Mouse (Mus musculus) ES-Bruce4 (cell line): ENCODE results near the gene Pcnx.

Source experiments
- CTCF ChIP-seq: IDR thresholded peaks from one replicate; pipeline ENCODE4 v1.8.1; 2011; ENCODE audit warnings: low read depth, low read length
- POLR2A ChIP-seq: IDR thresholded peaks from one replicate; pipeline ENCODE4 v1.8.1; 2011; ENCODE audit warnings: low read length; ENCODE audit not compliant: insufficient read depth

DNA sequence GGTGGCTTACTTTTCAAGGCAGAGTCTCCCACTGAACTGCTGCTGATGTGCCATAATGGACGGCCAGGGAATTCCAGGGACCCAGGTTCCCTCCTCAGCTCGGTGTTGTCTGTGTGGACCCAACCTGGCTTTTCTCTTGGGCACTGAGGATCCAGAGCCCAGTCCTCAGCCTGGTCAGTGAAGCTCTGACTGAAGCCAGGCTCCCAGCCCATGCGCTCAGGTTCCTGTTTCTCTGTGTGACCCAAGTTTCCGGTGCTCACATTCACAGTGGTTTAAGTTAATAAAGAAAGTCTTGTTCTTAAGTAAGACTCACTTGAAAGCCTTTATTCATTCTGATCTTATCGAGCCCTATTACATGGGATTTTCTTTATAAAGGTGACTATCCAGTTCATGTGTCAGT, 74.7 kb downstream of the Pcnx start:
- no peak for TF ChIP-seq CTCF
- no peak for TF ChIP-seq POLR2A
